Mouse (Mus musculus) liver, adult 2 months (tissue): ENCODE measurements at regions not wholly inside any gene's neighbourhood (a gene's known extent, or its start where the extent isn't known, plus 50 kb on each side); places are given as distances from the start of the nearest gene placed in this dataset.

Experiments used
- DNase-seq: peaks from one replicate; pipeline ENCODE4 v3.0.0-alpha.2; 2011; ENCODE audit warnings: low read depth, low spot score; ENCODE audit errors: extremely low read depth
- H3K27ac ChIP-seq: fragments of 200-500 bp; replicated peaks from 2 replicates; pipeline ENCODE4 v1.5.1; 2012; ENCODE audit warnings: low read depth, mild to moderate bottlenecking, control low read depth, inconsistent platforms, low read length; ENCODE audit not compliant: insufficient read depth
- H3K27me3 ChIP-seq: fragments of 200-500 bp; 2 replicates; pipeline ENCODE4 v1.6.1; 2012; ENCODE audit warnings: mild to moderate bottlenecking, moderate library complexity, low read length, inconsistent platforms; ENCODE audit not compliant: control insufficient read depth, insufficient read depth
- H3K36me3 ChIP-seq: fragments of 200-500 bp; 2 replicates; pipeline ENCODE4 v1.6.1; 2012; ENCODE audit warnings: low read length, inconsistent platforms; ENCODE audit not compliant: control insufficient read depth, insufficient read depth
- H3K4me1 ChIP-seq: fragments of 200-500 bp; 2 replicates; pipeline ENCODE4 v1.6.1; 2011; ENCODE audit warnings: low read length; ENCODE audit not compliant: control insufficient read depth, insufficient read depth
- H3K4me3 ChIP-seq: fragments of 200-500 bp; 2 replicates; pipeline ENCODE4 v1.5.1; 2011; ENCODE audit warnings: low read depth, mild to moderate bottlenecking, control low read depth, low read length, moderate library complexity; ENCODE audit not compliant: insufficient read depth
- H3K79me2 ChIP-seq: fragments of 200-500 bp; 2 replicates; pipeline ENCODE4 v1.6.1; 2012; ENCODE audit warnings: inconsistent platforms, mild to moderate bottlenecking, low read length, moderate library complexity; ENCODE audit not compliant: control insufficient read depth, insufficient read depth
- H3K9ac ChIP-seq: fragments of 200-500 bp; 2 replicates; pipeline ENCODE4 v1.6.1; 2012; ENCODE audit warnings: low read depth, mild to moderate bottlenecking, control low read depth, inconsistent platforms, low read length
- CTCF ChIP-seq: fragments of 200-500 bp; IDR thresholded peaks from 2 replicates; pipeline ENCODE4 v1.5.1; 2011; ENCODE audit warnings: low read depth, low read length, control low read depth
- POLR2A ChIP-seq: fragments of 200-500 bp; IDR thresholded peaks from 2 replicates; pipeline ENCODE4 v1.6.1; 2011; ENCODE audit warnings: low read length, control low read depth; ENCODE audit not compliant: insufficient read depth; ENCODE audit errors: extremely low read depth
- WGBS: fragments of 180-500 bp; shearing (Covaris S2); methylation state at CpG from one replicate; pipeline ENCODE4 v1.1.7; 2018; 5-methylcytosine and 5-hydroxymethylcytosine counted together

DNA sequence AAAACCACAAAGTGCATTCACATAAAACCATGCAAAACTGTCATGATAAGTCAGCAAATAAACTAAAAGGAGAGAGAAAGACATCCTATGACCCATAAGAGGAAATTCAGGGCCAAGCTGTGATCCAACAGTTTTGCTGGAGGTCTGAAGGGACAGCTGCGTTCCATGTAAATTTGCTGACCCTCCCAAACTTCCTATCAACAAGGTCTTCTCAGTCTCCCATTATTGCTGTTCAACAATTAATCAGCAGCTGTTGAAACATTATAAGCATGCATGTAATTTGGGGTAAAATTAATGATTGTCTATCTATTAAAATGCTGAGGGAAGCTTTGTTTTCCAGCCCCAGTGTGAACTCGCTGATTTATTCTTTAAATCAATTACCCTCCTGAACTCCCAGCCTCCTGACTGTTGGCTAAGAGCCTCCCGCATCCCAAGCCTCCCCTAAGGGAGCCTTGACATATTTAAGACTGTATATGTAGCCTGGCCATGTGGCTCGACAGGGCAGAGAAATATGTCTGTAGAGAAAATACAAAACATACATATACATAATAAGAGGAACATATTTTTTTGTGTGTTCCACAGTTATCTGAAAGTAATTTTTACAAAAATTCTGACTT, 478.3 kb downstream of the Efnb2 start:
- TF ChIP-seq POLR2A (no peak), CTCF (no peak)
- Histone ChIP-seq H3K27me3 (no peaks in the 10 kb centered on the region), H3K79me2 (no peaks in the 10 kb centered on the region), H3K27ac (no peak overlapping the region), H3K4me3 (no peak overlapping the region), H3K9ac (no peak overlapping the region), H3K4me1 (no peaks in the 10 kb centered on the region), H3K36me3 (no peaks in the 10 kb centered on the region)
- 68% methylated on average over 4 of the region's 4 CpGs for whole genome bisulfite sequencing
- DNase-seq: no peak

DNA sequence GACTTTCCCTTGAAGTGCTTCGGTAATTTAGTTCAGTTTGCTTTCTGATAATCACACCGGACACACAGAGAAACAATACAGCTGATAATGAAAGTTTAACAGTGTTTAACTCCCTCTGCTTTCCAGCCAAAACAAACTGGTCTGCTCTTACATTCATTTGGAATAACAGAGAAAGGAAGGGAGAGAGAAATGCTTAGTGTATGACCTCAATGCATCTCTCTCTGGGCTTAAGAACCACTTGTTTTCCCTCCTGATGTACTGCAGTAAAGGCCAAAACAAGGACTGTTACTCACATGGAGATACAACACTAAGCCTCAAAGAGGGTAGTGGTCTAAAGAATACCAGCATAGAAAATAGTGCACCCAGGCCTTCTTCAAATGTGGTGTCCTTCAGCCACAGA, 478.9 kb downstream of the Efnb2 start:
- H3K27me3 ChIP-seq: no peaks in the 10 kb centered on the region

DNA sequence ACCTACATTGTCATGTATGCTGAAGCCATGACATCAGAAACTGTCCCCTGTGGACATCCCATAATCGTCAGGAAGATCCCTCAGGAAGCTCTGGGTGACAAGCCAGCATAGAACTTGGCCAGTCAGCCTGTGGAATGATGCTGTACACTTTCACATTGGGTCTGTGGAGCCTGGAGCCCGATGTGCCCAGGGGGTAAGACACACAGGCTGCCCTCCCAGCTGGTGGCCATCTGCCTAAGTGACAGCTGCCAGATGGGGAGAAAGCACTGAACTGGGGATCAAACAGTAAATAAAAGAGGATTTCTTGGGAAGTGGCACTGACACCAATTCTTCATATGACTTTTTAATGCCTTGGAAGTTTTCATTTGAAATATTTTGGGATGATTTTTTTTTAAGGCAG, 486.8 kb downstream of the Efnb2 start:
- 64% methylated on average over 2 of the region's 2 CpGs for WGBS
- no peak overlapping the region for H3K9ac ChIP-seq
- H3K27ac ChIP-seq: no peak overlapping the region
- H3K36me3 ChIP-seq: no peaks in the 10 kb centered on the region
- H3K27me3 ChIP-seq: no peaks in the 10 kb centered on the region
- no peak for DNase-seq
- TF ChIP-seq CTCF (no peak), POLR2A (no peak)
- no peak overlapping the region for H3K4me3 ChIP-seq
- H3K4me1 ChIP-seq: no peaks in the 10 kb centered on the region
- H3K79me2 ChIP-seq: no peaks in the 10 kb centered on the region

More for the DNA sequence above, 478.9 kb downstream of the Efnb2 start:
- TF ChIP-seq CTCF (no peak), POLR2A (no peak)
- H3K4me1 ChIP-seq: no peaks in the 10 kb centered on the region
- 12% methylated on average over 2 of the region's 2 CpGs for WGBS
- H3K36me3 ChIP-seq: no peaks in the 10 kb centered on the region
- no peak overlapping the region for H3K9ac ChIP-seq
- no peaks in the 10 kb centered on the region for H3K79me2 ChIP-seq
- H3K4me3 ChIP-seq: no peak overlapping the region
- DNase-seq: no peak
- H3K27ac ChIP-seq: no peak overlapping the region

DNA sequence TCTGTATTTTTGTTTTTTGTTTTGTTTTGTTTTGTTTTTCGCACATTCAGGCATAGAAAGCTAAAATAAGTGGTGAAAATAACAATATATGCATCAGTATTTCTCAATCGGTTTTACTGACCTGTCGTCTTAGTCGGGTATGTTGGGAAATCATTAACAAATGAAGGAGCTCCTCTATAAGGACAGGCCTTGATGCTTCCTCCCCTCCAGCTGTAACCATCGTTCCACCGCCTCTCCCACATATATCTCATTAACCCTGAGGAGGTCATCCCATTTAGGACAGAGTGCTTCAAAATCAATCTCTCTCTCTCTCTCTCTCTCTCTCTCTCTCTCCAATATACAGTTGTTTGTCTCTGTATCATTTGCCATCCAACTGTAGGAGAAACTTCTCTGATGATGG, 492.4 kb downstream of the Efnb2 start:
- no peak for DNase-seq
- H3K79me2 ChIP-seq: no peaks in the 10 kb centered on the region
- no peaks in the 10 kb centered on the region for H3K27me3 ChIP-seq
- no peaks in the 10 kb centered on the region for H3K4me1 ChIP-seq
- no peak overlapping the region for H3K27ac ChIP-seq
- 69% methylated on average over 6 of the region's 6 CpGs for WGBS
- no peaks in the 10 kb centered on the region for H3K36me3 ChIP-seq
- no peak overlapping the region for H3K4me3 ChIP-seq
- no peak for TF ChIP-seq POLR2A
- H3K9ac ChIP-seq: no peak overlapping the region

DNA sequence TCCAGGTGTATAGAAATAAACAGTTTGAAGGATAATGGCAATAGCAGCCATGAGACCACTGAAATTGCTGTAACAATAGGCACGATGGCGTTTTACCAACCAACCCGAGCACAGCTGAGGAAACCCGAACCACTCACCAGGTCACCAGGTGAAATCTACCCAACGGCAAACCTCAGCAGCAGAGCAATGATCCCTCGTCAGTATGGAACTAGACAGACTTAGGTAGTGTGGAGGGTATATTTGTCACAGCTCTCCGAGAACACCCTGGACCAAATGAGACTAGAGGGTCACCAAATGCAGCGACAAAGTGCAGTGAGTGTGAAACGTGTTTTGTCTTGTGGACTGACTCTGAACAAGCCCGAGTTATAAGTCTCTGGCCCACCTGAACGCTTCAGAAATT, 492.8 kb downstream of the Efnb2 start:
- Histone ChIP-seq H3K36me3 (no peaks in the 10 kb centered on the region), H3K9ac (no peak overlapping the region), H3K79me2 (no peaks in the 10 kb centered on the region), H3K27ac (no peak overlapping the region), H3K4me1 (no peaks in the 10 kb centered on the region), H3K4me3 (no peak overlapping the region), H3K27me3 (no peaks in the 10 kb centered on the region)
- WGBS: 86% methylated on average over 11 of the region's 11 CpGs
- TF ChIP-seq POLR2A (no peak), CTCF (no peak)
- DNase-seq: no peak

DNA sequence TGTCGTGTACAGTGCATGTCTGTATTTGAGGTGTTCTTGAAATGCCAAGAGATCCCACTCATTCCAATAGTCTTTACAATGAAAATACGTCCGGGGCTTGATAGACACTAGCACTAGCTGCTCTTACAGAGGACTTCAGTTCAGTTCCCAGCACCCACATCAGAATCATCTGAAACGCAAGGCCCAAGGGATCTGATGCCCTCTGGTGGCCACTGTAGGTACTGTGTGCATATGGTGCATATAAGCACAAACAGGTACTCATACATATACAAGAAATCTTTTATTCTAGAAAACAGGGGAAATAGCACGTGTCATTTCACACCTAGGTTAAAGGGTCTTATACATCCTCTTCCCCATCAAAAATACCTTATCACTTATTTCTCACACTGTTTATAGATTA, 513.5 kb downstream of the Efnb2 start:
- Histone ChIP-seq H3K79me2 (no peaks in the 10 kb centered on the region), H3K9ac (no peak overlapping the region), H3K4me1 (no peaks in the 10 kb centered on the region), H3K36me3 (no peaks in the 10 kb centered on the region), H3K27ac (no peak overlapping the region), H3K4me3 (no peak overlapping the region), H3K27me3 (no peaks in the 10 kb centered on the region)
- DNase-seq: no peak
- 95% methylated on average over 5 of the region's 5 CpGs for WGBS
- TF ChIP-seq POLR2A (no peak), CTCF (no peak)
